ENCODE assay signal across 20 mouse cellular contexts in the genomic region with DNA sequence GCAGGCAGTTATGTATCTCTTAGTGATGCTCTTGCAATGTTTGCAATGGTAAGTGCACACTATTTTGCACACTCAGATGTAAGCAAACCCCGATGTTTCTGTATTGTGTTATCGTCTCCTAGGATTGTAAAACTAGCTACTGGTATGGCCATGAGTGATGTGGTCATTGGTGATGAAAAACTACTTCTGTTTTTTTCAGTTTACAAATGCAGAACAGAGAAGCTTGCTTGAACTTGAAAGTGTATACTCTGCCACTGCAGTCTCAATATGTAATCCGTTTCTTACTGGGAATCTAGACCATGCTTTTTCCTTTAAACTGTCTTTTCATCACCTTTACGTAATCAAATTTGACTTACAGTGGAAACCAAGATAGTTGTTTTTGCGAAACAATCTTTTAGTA.
"Had no signal": no experiment of that assay in that cellular context is flagged by ENCODE, and none has a peak within 500 bp of the region (broad histone marks: within the 10 kb centered on the region; RNA-seq: fewer than 3 reads in every experiment).

No protein-coding gene starts in this region.

- ATAC-seq: liver, postnatal 0 days; lung, postnatal 0 days; midbrain, embryonic 13.5 days; midbrain, embryonic 15.5 days had no signal

- DNase-seq: liver, postnatal 0 days; lung, adult 2 months; lung, postnatal 14 days; lung, postnatal 36 days; retina, postnatal 1 day; right cerebral cortex, adult 18-20 months; right cerebral cortex, postnatal 25 days; right cerebral cortex, postnatal 4 days; spleen, adult 18-20 months; thymus, adult 18-20 months; thymus, postnatal 14 days; thymus, postnatal 36 days had no signal

- H3K4me3 ChIP-seq: liver, embryonic 15.5 days; lung, embryonic 15.5 days; megakaryocyte, embryonic 14.5 days; midbrain, embryonic 13.5 days; midbrain, embryonic 15.5 days; neural tube, embryonic 12.5 days had no signal

- H3K27ac ChIP-seq: liver, embryonic 15.5 days; lung, embryonic 15.5 days; macrophage; midbrain, embryonic 13.5 days; midbrain, embryonic 15.5 days; neural tube, embryonic 12.5 days had no signal
